Mouse (Mus musculus) fat pad, adult 2 months (tissue): ENCODE measurements around the gene Asic2.

Experiments
- DNase-seq: peaks from one replicate; pipeline ENCODE4 v3.0.0-alpha.2; 2011; ENCODE audit warnings: low read depth, low spot score; ENCODE audit errors: extremely low read depth

Asic2 gene

DNA sequence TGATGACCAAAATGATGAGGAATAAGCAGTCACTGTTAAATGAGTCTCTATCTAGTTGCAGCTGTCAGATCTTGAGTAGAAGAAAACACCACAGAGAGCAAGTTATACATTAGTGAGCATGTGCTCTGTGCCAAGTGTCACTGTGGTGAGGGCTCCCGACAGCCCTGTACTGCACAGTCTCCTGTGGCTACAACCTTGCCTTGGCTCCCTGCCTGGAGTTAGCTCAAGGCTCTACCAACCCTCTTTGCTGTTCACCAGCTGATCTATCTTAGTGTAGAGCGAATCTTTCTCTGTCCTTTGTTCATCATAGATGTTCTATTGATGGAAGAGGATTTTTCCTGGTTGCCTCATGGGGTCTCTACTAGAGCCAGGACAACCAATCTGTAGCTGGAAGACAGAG is 494.1 kb downstream of the Asic2 start:
- DNase-seq, result no peak

DNA sequence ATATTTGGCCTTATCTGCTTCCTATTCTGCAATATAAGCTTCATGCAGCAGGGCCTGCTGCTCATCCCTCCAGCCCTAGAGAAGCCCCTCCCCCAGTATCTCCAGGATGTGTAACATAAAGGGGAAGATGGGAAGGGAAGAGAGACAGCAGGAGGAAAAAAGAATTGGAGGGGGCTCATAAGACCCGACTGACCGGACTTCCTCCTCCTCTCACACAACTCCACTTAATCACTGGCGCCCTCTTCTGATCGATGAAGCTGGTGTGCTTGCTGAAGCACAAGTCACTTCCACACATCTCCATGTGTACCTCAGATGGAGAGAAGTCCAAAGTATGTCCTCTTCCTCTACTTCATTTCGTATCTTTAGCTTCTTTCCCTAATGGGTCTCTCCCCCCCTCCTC is 506.1 kb downstream of the Asic2 start:
- DNase-seq, result no peak

DNA sequence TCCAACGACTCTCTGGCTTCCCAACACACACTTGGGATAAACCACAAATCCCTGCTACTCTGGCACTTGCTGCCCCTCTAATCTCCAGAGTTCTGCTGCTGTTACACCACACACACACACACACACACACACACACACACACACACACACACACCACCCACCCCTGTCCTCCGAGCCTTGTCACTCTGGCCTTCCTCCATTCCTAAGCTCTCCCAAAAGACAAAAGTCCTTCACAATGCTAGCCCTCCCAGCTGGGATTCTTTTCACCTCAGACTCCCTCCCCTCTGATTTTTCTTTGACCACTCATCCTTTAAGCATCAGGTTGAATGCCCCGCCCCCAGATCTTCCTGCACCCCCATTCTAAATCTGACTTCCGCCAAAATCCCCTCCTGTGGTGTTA is 506.5 kb downstream of the Asic2 start:
- no peak for DNase-seq

DNA sequence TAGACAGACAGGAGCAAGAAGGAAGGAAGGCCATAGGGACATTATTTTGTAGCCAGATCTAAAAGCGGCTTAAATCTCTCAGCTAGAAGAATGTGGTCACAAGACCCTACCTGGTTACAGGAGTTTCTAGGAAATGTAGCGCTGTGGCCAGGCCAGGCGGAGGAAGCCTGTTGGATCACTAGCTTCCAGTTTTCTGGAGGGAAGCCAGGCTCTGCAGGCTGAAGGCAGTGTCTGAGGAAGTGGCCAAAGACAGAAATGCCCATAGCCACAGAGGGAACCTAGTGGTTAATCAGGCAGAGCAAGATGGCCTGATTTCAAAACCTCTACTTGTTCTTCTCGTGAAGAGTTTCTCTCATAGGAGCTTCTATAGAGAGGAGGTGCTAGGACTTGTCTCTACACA is 513.3 kb downstream of the Asic2 start:
- no peak for DNase-seq

DNA sequence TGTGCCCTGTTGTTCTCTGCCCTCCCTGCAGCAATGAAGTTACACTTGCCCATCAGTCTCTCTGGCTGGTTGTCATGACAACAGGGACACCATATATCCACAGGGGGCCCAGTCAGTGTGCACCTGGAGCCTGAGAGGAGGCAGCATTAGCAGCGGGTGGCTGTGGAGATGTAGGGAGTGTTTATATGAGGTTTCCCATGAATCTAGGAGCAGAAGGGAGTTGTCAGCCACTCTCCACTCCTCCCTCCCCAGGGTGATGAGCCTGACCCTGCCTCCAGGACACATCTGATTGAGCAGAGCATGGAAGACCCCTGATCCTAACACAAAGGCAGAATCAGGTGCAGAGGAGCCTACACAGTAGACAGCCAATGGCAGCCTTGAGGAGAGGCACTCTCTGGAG is 514.1 kb downstream of the Asic2 start:
- DNase-seq, result no peak

DNA sequence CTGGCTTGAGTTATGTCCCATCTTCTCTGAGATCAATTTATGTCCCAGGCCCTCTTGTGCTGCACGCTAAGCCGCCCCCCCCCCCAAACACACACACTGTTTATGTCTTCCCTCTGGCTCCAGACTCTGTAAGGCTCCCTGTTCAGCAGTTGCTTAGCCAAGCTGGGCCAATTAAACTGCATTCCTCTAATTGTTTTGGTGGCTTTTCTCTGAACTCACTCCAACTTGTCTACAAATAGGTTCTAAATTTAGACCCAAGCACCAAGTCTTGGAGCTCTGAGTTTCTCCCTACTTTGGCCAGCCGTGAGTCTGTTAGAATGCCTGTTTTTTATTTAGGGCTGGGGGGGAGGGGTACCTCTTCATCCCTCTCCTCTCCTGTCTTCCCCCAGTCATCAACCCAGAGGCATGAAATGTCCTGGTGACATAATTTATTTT is 519.0 kb downstream of the Asic2 start:
- DNase-seq, result no peak

DNA sequence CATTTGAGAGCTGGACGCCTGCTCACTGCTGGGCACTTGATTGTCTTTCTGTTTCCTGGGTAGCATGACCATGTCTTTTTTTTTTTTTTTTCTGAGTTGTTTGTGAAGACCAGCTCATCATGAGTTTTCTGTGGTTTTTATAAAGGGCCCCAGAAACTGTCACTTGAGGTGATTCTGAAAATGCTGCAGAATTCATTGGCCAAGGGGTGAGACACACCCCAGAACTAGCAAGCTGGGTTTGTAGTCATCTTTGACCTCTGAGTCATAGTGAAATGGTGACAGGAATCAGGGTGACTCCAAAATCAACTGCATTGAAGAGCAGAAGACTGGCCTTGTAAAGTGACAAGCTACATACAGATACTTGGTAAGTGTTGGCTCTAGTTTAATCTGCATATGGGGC is 521.9 kb downstream of the Asic2 start:
- no peak for DNase-seq

DNA sequence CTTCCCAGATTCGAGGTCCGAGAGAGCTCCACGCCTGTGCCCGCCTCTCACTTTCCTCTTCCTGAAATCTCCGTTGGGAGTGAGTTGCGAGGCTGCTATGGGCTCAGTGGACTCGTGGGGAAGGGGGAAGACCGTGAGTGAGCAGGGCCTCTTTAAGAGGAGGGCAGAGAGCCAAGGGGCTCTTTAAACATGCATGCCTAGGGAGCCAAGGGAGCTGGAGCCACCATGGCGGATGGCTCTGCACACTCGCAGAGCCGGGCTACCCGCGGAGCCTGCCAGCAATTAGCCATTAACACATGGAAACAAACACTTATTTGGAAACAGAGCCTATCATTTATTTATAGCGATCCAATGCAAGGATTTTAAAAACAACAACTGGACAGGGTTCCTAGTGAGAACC is 541.4 kb downstream of the Asic2 start:
- DNase-seq, result no peak

DNA sequence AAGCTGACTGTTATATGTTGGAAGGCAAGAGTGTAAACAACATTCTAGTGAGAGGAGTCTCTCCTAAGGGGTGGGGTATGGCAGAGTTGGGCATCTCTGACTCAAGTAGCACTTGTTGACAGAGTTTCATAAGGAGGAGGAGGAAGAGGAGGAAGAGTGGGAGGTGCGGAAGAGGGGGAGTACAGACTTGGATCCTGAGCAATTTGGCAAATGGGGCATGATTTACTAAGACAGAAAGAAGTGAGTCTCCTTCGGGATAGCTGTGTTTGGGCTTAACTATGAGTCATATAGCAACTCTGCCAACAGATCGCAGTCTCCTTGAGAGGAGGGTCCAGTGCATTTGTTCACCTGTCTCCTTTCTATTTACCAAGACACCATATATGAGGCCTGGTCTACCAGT is 549.1 kb downstream of the Asic2 start:
- no peak for DNase-seq

DNA sequence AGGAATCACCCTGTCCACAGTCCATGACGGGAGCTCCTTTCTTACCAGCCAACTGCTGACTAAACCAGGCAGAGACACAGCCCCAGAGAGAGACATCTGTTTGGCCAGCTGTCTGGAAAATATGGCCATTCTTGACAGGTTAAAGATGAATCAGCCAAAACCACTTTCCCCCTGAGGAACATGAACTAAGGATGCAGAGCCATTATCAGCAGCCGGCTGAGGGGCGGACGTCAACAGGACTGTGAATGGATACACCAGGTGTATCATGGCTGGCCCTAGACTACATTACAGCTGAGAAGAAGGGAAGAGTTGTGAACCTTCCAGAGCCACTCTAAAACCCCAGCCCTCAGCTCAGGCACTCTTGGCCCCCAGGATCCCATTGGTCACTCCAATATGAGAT is 550.2 kb downstream of the Asic2 start:
- no peak for DNase-seq

DNA sequence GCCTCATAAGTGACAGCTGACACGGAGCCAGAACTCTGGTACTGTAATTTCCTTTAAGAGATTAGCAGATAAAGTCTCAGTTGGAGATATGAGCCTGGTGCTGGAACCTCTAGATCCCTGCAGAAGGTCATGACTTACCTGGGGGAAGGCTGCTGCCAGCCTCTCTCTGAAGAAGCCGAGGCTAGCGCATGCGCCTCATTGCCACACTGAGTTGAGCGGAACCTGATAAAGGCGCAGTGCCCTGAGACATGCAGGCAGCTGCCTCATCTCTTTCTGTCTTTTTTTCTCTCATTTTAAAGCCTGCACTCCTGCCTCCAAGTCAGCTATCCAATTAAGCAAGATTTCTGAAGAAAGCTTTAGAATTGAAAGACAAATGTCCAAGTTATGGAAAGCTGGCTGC is 551.9 kb downstream of the Asic2 start:
- no peak for DNase-seq

DNA sequence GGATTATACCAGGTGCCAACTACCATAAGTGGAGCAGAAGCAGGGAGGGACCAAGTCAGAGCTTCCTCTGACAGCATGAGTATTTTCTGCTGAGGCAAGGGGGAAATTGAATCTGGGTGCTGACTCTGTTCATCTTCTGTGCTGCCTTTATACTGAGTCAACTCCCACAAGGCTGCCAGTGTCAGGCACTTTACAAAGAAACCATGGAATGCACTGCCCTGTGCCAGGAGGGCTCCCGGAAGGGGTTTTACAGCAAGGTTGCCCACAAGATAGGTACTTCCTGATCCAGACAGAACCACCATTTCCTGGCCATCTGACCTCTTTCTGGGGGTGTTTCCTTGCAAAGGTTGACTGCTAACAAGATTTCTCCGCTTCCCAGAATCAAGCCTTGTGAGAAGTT is 553.7 kb downstream of the Asic2 start:
- no peak for DNase-seq

DNA sequence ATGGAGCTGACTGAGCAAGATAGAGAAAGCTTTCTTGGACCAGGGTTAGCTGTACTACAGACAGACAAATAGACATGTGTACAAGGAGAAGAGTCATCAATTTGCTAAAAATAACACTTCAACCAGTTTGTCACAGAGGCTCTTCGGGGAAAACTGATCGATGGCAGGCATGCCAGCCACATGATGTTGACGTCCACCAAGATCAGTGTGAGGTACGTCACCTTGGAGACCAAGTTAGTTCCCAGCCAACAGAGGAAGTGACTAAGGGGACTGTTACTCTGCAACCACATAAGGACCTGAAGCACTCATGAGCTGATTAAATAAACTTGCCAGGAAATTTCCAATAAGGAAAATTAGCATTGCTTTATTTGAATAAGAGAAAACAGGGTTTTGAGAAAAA is 557.0 kb downstream of the Asic2 start:
- no peak for DNase-seq

DNA sequence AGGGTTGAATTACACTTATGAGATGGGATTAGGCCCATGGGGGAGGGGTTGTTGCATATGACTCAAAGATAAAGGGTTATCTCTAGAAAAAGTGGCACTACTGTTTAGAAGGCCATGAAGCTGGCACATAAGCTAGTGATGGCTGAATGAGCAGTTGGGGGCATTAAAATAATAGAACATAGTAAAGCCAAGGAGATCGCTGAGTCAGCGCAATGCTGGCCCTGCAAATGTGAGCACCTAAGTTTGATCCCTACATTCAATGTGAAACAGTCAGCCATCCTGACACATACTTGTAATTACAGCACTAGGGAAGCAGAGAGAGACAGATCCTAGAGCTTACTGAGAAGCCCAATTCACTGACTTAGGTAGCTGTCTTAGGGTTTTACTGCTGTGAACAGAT is 562.3 kb downstream of the Asic2 start:
- DNase-seq, result no peak

DNA sequence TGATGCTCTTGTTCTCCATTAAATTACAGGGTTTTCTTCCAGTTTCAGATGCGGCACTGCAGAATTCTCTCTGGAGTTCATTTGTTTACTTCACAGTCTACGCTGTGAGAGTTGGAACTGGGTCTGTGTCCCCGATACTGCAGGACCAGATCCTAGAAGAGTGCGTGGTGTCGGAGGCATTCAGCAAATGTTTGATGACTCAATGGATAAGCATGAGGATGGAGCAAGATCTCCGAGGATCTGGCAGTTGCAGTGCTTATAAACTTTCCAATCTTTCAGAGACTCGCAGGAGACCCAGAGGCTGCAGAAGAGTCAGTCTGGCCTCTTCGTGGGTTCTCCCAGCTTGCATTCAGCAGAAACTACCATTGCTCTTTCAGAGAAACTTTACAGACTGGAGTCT is 566.0 kb downstream of the Asic2 start:
- DNase-seq, result no peak

DNA sequence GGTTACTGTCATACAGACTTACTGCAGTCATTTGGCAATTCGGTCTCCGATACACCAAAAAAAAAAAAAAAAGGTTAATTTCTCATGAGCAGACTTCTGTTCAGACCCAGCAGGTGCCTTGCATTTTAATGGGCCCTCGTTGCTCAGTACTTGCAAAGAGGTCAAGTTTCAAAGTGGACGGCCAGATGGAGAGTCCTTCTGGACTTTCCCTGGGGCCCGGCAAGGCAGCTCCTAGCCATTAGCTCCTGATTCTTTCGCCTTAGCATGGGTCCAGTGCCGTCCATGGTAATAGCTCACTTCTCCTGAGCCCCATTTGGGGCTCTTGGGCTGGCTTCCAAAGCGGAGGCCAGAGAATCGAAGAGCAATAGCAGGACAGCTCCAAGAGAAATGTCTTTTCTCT is 575.4 kb downstream of the Asic2 start:
- no peak for DNase-seq

DNA sequence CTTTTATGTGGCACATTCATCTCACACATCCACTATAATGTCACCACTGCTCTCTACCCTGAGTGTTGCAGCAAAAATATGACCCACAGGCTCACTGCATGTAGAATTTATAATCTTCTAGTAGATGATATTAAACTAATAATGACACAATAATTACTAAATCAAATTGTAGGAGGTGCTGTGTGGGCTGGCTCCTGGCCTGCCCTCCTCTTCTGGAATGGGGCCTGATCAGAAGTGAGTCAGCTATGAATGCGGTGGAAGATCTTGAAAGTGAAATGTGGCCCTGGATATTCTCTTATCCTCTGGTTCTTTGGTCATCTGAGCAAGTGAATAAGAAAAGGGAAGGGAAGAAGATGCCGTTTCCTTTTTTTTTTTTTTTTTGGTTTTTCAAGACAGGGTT is 582.1 kb downstream of the Asic2 start:
- no peak for DNase-seq

DNA sequence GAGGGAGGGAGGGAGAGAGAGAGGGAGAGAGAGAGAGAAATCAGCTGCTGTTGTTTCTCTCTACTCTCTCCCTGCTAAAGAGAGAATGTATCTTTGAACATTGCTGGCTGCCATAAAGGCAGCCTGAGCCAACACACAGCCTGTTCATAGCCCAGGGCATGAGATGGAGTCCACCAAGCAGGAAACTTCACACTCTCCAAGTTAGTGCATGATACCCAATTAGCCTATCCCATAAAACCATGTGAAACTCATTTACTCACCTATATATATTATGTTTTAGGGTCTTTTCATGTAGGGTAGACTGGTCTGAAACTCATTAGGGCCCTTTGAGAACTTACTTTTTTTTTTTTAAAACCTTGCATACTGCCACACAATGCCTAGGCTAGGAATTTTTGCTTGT is 582.7 kb downstream of the Asic2 start:
- no peak for DNase-seq

DNA sequence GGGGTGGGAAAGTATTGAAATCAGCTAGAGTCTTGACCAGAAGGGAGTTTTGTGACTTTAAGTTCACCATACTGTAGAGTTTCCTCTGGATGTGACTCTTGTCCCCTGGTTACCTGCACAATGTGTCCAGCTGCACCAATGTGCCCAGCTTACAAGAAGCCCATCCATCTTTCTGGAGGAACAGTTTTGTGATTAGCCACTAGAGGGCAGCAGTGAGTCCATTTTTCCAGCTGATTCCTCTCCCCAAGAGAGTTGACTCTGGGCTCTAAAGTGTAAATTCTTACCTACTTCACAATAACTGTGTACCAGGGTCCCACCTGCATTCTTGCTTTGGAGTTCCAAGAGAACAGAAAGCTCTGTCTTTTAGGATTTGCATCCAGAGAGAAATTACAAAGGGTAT is 593.4 kb downstream of the Asic2 start:
- no peak for DNase-seq

DNA sequence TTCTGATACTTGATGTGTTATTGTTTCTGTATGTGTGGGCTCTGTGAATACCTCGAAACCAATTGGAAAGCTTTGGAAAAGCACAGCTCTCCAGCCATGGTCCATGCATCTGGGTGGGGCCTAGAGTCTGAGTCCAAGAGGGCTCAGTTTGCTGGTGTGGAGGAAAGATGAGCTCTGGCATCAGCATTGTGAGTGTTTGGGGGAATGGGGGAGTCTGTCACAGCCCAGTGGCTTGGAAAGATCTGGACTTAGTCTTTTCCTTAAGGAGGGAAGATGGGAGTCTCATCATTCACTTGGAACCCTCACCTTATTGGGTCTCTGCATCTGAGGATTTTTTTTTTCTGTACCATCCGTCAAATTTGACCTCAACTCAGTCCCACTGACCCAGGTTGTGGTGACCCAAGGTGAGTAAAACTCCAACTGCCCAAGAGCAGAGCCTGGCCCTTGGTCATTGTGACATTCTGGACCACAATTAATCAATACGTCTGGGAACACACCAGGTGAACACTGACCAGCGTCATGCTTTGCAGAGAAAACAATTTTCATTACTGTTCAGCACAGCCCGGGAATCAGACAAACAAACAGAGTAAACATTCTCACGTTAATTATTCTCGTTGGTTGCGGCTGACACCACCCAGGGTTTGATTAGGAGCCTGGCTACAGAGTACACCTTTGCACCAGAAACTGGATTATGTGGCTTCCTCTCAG is 594.1 kb downstream of the Asic2 start:
- no peak for DNase-seq

DNA sequence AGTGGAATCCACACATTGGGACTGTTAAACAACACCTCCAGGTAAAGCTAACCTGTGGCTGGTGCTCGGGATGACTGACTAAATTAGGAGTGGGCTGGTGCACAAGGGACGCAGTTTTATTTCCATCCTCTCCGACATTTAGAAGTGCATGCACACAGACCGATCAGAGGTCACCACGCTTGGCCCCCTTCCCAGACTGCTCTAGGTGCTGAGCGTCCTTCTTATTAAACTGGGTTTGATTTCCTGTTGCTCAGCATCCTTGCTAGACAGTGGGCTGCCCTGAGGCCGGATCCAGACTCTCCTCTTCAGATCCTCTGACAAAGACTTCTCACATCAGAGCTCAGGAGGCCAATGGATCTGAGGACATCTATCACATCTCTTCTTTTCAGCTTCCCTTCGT is 596.7 kb downstream of the Asic2 start:
- no peak for DNase-seq

DNA sequence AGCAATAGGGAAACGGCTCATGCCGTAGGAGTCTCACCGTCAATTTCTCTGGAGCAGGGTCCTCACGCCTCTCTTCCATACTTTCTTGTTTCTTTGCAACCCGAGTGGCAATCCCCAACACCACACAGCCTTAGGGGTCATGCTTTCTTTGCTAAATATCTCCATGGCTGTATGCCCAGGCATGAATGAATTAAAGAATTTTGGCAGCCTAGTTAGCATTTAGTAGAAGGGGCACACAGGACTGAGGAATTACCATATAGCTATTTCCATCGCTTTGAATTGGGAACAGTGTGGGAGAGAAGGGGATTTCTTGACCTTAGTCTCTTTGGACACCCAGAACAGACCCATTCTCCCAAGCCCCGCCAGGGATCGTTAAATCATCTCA is 597.8 kb downstream of the Asic2 start:
- DNase-seq, result no peak
